Mouse (Mus musculus) midbrain, embryonic 12.5 days (tissue): ENCODE data around the gene Rpl32. TPM values are rescaled to one million over a fixed set of nuclear protein-coding genes. Genes with fewer than 3 reads are reported as not detected.

Source experiments
- ATAC-seq: fragments of 200-750 bp; cut with Nextera tagmentation; 2 replicates; pipeline ENCODE4 v1.8.0; 2017; ENCODE audit warnings: low read depth, moderate TSS enrichment, moderate library complexity; ENCODE audit not compliant: low FRiP score
- H3K27ac ChIP-seq: fragments of 300-500 bp; sonication (generic); replicated peaks from 2 replicates; pipeline ENCODE4 v1.5.1; 2016; ENCODE audit warnings: mild to moderate bottlenecking
- H3K27me3 ChIP-seq: fragments of 300-500 bp; sonication (generic); 2 replicates; pipeline ENCODE4 v1.6.1; 2016; ENCODE audit warnings: mild to moderate bottlenecking
- H3K36me3 ChIP-seq: fragments of 300-500 bp; sonication (generic); 2 replicates; pipeline ENCODE4 v1.6.1; 2016
- H3K4me1 ChIP-seq: fragments of 300-500 bp; sonication (generic); 2 replicates; pipeline ENCODE4 v1.6.1; 2016
- H3K4me2 ChIP-seq: fragments of 300-500 bp; sonication (generic); replicated peaks from 2 replicates; pipeline ENCODE4 v1.6.1; 2016; ENCODE audit warnings: mild to moderate bottlenecking, moderate library complexity
- H3K4me3 ChIP-seq: fragments of 300-500 bp; sonication (generic); 2 replicates; pipeline ENCODE4 v1.5.1; 2016; ENCODE audit warnings: mild to moderate bottlenecking
- H3K9ac ChIP-seq: fragments of 300-500 bp; sonication (generic); replicated peaks from 2 replicates; pipeline ENCODE4 v1.6.1; 2016; ENCODE audit warnings: mild to moderate bottlenecking, moderate library complexity
- H3K9me3 ChIP-seq: fragments of 300-500 bp; sonication (generic); 2 replicates; pipeline ENCODE4 v1.6.1; 2016; ENCODE audit warnings: mild to moderate bottlenecking
- WGBS: fragments of 180-500 bp; shearing (Covaris S2); methylation state at CpG from one replicate; pipeline ENCODE4 v1.1.7; 2016; 5-methylcytosine and 5-hydroxymethylcytosine counted together
- polyA plus RNA-seq: library from polyadenylated mRNA; unstranded; fragments of >200 nt; fragmentation: Nextera tagmentation; extraction: Ambion mirVana; gene quantifications from 2 replicates; pipeline ENCODE4 v1.2.1, GENCODE M21; 2016

Gene Rpl32
- 1,622 and 1,683 TPM in 2 replicates for polyA plus RNA-seq

DNA sequence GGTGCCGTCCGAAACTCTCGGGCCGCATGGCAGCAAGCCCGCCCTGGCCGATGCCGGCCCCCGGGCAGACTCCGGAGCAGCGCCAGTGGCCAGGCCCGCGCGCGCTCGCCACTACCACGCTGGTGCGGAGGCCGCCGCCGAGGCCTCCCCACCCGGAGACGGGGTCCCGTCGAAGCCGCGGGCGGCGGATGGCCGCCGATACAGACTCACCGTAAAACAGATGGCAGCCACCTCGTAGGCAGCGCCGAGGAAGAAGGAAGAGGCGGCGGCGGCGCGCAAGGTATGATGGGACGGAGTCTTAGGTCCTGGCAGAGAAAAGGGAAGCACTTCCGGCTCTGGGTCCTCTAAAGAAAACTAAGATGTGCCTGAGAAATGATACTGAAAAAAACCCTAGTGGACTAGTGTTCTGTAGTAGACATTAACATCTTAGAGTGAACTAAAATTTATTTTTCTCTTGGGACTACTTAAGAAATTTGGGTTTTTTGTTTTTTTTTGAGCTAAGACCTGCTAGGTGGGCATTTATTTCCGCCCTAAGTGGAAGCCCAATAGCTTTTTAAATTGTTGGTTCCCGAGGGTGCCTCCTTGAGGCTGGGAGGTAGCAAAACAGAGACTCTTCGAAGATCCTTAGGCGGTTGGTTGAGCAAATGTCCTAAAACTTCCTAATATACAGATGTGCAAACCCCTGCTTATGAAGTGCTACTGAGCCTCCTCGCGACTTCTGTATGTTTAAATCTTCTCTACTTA lies at the start of gene Rpl32:
Gene Rpl32 (minus strand): TSS at position 260 of the 744 bp plus-strand sequence.
- H3K27me3 ChIP-seq, result no peaks in the 10 kb centered on the region
- under 1% methylated on average over 47 of the region's 47 CpGs for WGBS
- peaks cover 18% of the 10 kb centered on the region for H3K4me1 ChIP-seq
- H3K9me3 ChIP-seq, result no peaks in the 10 kb centered on the region
- H3K4me2 ChIP-seq, result peak within 1 kb of the TSS; percentile 89
- peak; percentile 86 for ATAC-seq
- peak within 1 kb of the TSS; percentile 94 for H3K27ac ChIP-seq
- peak within 1 kb of the TSS; percentile 97 for H3K9ac ChIP-seq
- peak within 1 kb of the TSS; percentile 91 for H3K4me3 ChIP-seq
- peaks cover 38% of the 10 kb centered on the region for H3K36me3 ChIP-seq

DNA sequence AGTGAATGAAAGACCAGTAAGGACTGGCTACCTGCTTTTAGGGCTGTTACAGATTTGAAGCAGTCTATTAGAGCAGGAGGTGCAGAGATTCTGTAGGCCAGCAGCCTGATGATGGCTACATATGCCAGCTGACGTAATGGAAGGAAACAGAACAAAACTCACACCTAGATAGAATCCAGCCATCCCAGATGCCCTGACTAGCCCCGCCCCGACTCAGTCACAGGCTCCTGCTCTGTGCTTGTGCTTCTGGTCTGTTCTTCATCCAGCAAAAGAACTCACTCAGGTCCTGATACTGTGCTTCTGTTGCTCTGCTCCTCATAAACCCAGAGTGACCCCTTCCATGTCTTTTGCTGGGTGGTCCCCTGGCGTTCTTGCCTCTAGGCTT lies 47.8 kb upstream of the Rpl32 start:
- 87% methylated on average over 4 of the region's 4 CpGs for WGBS
- H3K9me3 ChIP-seq, result no peaks in the 10 kb centered on the region
- no peak overlapping the region for H3K27ac ChIP-seq
- no peak overlapping the region for H3K4me3 ChIP-seq
- peaks cover 20% of the 10 kb centered on the region for H3K4me1 ChIP-seq
- H3K27me3 ChIP-seq, result no peaks in the 10 kb centered on the region
- no peak overlapping the region for H3K4me2 ChIP-seq
- no peak for ATAC-seq
- H3K9ac ChIP-seq, result no peak overlapping the region
- H3K36me3 ChIP-seq, result no peaks in the 10 kb centered on the region

DNA sequence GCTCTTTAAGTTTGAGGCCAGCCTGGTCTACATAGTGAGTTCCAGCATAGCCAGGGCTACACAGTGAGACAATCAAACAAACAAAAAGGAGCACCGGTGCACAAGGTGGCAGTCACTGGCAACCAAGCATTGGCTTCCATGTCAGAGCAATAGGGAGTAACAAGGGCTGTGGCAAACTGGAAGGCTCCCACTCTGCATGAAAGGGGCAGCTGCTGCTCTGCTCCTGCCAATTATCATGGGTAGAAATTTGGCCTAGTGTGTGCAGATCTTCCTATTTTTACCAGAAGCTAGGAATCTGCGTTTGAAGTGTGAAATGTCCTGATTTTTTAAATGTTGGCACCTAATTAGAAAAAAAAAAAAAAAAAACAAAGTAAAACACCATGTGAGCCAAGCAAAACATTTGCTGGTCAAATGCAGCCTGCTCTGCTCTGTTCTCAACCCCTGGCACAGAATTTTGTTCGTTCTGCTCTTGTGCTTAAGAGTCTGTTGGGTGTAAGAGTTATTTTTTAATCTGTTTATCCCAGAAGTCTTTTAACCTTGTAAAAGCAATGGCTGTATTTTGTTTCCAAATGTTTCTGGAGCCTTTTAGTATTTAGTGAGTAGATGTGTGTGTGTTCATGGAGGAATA lies 47.3 kb upstream of the Rpl32 start:
- no peaks in the 10 kb centered on the region for H3K36me3 ChIP-seq
- H3K4me1 ChIP-seq, result peaks cover 21% of the 10 kb centered on the region
- no peak for ATAC-seq
- H3K27ac ChIP-seq, result no peak overlapping the region
- 86% methylated on average over 3 of the region's 3 CpGs for WGBS
- no peaks in the 10 kb centered on the region for H3K27me3 ChIP-seq
- no peak overlapping the region for H3K4me3 ChIP-seq
- no peak overlapping the region for H3K4me2 ChIP-seq
- no peaks in the 10 kb centered on the region for H3K9me3 ChIP-seq
- no peak overlapping the region for H3K9ac ChIP-seq

- Histone ChIP-seq H3K4me3 (no peak overlapping the region), H3K9ac (no peak overlapping the region)
- 68% methylated on average over 2 of the region's 2 CpGs for WGBS
These were observed 45.9 kb upstream of the Rpl32 start for GRCm38 (mm10) chr6:115854432-115854831.

GRCm38 (mm10) chr6:115853985-115854384 lies 45.4 kb upstream of the Rpl32 start:
- 44% methylated on average over 7 of the region's 7 CpGs for WGBS
- H3K36me3 ChIP-seq, result peaks cover 8% of the 10 kb centered on the region

More at GRCm38 (mm10) chr6:115854432-115854831, 45.9 kb upstream of the Rpl32 start:
- H3K9me3 ChIP-seq, result no peaks in the 10 kb centered on the region
- no peak for ATAC-seq
- H3K36me3 ChIP-seq, result 0 out of 2 replicates have a peak, but pooled peaks cover 4% of the 10 kb centered on the region
- no peak overlapping the region for H3K4me2 ChIP-seq
- peaks cover 21% of the 10 kb centered on the region for H3K4me1 ChIP-seq
- H3K27ac ChIP-seq, result no peak overlapping the region
- H3K27me3 ChIP-seq, result no peaks in the 10 kb centered on the region

DNA sequence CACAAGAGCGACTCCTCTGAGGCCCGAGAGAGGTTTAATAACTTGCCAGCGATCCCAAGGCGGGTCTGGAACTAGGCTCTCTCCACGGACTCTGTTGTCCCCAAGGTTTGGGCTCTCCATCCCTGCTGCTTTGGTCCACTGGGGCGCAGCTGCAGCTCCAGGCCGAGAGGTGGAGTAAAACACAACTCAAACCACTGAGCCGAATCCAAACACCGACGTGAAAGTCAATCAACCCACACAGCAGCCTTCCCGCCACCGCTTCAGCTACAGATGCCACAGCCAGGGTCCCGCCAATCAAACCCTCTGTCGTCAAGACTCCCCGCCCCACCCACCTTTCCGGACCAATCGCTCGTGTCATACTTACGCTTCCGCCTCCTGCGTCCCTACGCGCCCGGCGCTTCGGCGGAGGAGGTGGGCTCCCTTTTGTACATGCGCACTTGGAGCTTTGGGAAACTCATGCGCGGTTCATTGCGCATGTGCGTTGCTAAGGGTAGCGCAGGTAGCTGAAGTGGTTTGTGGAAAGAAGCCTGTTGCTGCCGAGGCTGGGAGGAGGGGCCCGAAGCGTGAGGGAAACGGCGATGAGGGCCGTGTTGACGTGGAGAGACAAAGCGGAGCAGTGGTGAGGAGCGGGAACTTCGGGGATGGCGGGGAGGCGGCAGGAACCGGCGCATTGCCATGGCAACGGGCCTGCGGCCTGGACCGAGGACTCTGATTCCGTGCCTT lies 44.7 kb upstream of the Rpl32 start, which contains the start of the genes Mbd4 and Ift122:
Gene Mbd4 (minus strand): TSS at position 281 of the 723 bp plus-strand sequence.
Gene Ift122 (plus strand): TSS at position 380 of the 723 bp plus-strand sequence.
- H3K4me3 ChIP-seq, result peak within 1 kb of the TSS; percentile 50
- under 1% methylated on average over 51 of the region's 51 CpGs for WGBS
- ATAC-seq, result peak; percentile 98

More at GRCm38 (mm10) chr6:115853985-115854384, 45.4 kb upstream of the Rpl32 start:
- no peaks in the 10 kb centered on the region for H3K27me3 ChIP-seq
- peak overlapping the region; percentile 50 for H3K4me3 ChIP-seq
- H3K4me2 ChIP-seq, result peak overlapping the region; percentile 54
- ATAC-seq, result 0 out of 2 replicates have a peak, but pooled peaks have one; percentile 0
- H3K4me1 ChIP-seq, result peaks cover 21% of the 10 kb centered on the region
- peak overlapping the region; percentile 68 for H3K9ac ChIP-seq
- H3K27ac ChIP-seq, result peak overlapping the region; percentile 86
- H3K9me3 ChIP-seq, result no peaks in the 10 kb centered on the region

DNA sequence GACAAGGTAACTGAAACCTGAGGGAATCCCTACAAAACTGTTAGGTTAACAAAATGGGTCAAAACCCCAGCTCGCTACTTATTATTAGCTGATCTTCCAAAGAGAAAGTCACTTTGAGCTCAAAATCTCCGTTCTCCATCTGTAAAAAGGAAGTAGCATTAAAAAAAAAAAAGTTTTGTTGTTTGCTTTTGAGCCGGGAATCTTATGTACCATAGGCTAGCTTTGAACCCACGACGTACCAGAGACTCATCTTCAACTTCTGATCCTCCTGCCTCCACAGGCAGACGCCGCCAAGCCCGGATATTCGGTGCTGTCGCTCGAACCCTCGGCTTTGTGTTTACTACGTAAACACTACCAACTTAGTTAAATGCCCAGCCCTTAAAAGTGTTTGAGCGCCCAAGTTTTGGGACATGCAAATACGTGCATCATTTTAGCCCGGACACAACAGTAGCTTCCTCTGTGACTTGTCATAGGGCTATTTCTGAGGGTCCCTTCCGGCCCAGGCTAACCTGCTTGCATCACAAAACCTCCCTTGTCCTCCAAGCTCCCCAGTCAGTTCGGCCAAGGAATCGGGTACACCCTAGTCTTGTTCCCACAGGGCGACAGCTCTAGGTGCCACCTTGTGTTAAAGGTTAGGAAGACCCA lies 44.0 kb upstream of the Rpl32 start:
- ATAC-seq, result no peak
- peaks cover 21% of the 10 kb centered on the region for H3K4me1 ChIP-seq
- WGBS, result 4% methylated on average over 20 of the region's 20 CpGs
- H3K9me3 ChIP-seq, result no peaks in the 10 kb centered on the region
- peak overlapping the region; percentile 75 for H3K27ac ChIP-seq
- H3K36me3 ChIP-seq, result peaks cover 19% of the 10 kb centered on the region
- peak overlapping the region; percentile 69 for H3K9ac ChIP-seq
- peak overlapping the region; percentile 50 for H3K4me3 ChIP-seq
- H3K4me2 ChIP-seq, result peak overlapping the region; percentile 73
- no peaks in the 10 kb centered on the region for H3K27me3 ChIP-seq

More for the DNA sequence above, 44.7 kb upstream of the Rpl32 start, which contains the start of the genes Mbd4 and Ift122:
- Histone ChIP-seq H3K27ac (peak within 1 kb of the TSS; percentile 86), H3K9ac (peak within 1 kb of the TSS; percentile 69), H3K4me1 (peaks cover 21% of the 10 kb centered on the region), H3K9me3 (no peaks in the 10 kb centered on the region), H3K36me3 (peaks cover 15% of the 10 kb centered on the region), H3K27me3 (no peaks in the 10 kb centered on the region), H3K4me2 (peak within 1 kb of the TSS; percentile 73)

DNA sequence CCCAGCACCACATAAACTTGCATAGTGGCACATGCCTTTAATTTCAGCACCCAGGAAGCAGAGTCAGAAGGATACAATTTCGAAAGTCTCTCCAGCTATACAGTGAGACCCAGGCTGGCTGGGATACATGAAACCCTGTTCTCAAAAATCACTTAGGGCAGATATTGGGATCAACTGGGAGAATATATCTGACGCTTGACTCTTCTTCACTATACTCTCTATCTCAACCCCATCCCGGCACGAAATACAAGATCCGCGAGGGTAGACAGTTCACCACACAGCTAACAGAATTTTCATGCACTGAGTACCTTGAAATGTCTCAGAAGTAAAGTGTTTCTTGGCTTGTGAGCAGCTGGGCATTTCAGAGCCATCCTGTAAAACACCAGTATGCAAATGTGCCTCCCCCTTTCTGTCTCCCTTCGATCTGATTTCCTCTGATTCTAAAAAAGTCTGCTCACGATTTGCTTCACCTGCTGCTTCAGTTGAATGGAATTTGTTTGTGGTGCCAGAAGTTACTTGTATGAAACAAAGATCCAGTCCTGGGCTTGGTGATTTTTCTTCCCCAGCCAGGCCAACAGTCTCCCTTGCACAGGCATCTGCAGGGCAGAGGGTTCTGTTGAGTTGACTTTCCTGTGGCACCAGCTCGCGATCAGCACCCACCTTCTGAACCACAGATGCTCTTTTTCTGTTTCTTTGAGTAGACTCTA lies 40.2 kb upstream of the Rpl32 start:
- ATAC-seq, result no peak
- Histone ChIP-seq H3K4me2 (no peak overlapping the region), H3K36me3 (peaks cover 29% of the 10 kb centered on the region), H3K9me3 (no peaks in the 10 kb centered on the region), H3K9ac (no peak overlapping the region), H3K4me3 (no peak overlapping the region), H3K27ac (no peak overlapping the region), H3K4me1 (peaks cover 16% of the 10 kb centered on the region), H3K27me3 (no peaks in the 10 kb centered on the region)
- 97% methylated on average over 10 of the region's 10 CpGs for WGBS

DNA sequence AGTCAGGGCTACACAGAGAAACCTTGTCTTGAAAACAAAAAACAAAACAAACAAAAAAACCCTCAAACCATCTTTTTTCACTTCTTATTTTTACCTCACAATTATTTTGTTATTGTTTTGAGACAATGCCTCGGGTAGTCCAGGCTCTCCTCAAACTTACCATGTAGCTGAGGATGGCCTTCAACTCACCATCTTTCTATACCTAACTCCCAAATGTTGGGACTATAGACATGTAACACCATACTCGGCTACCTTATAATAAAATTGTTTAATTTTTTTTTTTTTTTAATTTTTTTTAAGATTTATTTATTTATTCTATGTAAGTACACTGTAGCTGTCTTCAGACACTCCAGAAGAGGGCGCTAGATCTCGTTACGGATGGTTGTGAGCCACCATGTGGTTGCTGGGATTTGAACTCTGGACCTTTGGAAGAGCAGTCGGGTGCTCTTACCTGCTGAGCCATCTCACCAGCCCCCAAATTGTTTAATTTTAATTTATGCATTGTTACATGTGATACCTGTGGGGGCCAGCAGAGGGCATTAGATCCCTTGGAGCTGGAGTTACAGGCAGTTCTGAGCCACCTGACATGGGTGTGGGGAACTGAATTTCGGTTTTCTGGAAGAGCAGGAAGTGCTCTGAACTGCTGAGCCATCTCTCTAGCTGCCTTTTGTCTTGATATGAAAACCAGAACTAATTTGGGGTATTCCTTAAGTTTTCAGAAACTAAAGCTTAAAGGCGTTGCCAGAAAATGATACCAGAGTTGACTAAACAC lies 38.3 kb upstream of the Rpl32 start:
- H3K4me1 ChIP-seq, result peaks cover 6% of the 10 kb centered on the region
- no peaks in the 10 kb centered on the region for H3K27me3 ChIP-seq
- no peak overlapping the region for H3K9ac ChIP-seq
- no peak overlapping the region for H3K27ac ChIP-seq
- no peak overlapping the region for H3K4me3 ChIP-seq
- peaks cover 46% of the 10 kb centered on the region for H3K36me3 ChIP-seq
- 44% methylated on average over 8 of the region's 8 CpGs for WGBS
- no peak overlapping the region for H3K4me2 ChIP-seq
- H3K9me3 ChIP-seq, result no peaks in the 10 kb centered on the region
- no peak; the same call in 1 of the 2 replicates for ATAC-seq

DNA sequence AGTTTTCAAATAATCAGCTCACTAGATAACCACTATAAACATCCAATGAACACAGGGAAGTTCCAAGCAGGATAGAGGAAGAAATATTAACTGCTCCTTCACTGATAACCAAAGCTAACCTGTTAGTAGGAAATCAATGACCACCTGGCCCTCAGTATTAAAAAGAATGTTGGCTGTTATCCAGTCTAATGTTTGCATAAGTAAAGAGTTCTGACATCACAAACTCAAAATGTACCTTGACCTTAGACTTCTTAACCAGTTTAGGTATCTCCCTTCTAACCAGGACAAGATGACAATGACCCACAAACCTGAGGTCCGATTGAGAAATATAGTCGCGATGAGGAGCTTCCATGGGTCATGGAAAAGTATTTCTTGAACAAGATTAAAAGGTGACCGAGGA lies 36.5 kb upstream of the Rpl32 start:
- H3K36me3 ChIP-seq, result peaks cover 46% of the 10 kb centered on the region

More for the DNA sequence above, 36.5 kb upstream of the Rpl32 start:
- no peaks in the 10 kb centered on the region for H3K27me3 ChIP-seq
- no peaks in the 10 kb centered on the region for H3K4me1 ChIP-seq
- no peak overlapping the region for H3K4me2 ChIP-seq
- no peak overlapping the region for H3K4me3 ChIP-seq
- 94% methylated on average over 4 of the region's 4 CpGs for WGBS
- no peak overlapping the region for H3K9ac ChIP-seq
- no peak for ATAC-seq
- H3K9me3 ChIP-seq, result no peaks in the 10 kb centered on the region
- H3K27ac ChIP-seq, result no peak overlapping the region
